In the genomic region with DNA sequence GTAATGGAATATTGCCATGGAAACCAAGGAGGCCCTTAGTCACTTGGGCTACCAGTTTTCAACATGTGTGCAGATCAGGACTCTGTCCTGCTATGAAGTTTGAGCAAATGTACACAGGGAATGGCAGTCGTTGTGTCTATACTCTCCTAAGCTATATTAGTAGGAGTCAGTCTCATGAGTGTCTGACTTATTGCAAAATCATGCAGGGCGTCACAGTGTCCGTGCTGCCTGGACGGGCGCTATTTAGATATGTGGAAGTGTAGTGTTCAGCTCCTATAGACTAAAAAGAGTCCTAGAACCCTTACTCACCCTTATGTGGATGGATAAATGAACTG, we compare ENCODE assay signal across 9 mouse cellular contexts.
DNase-seq lines count a peak whose midpoint lies in the region; ATAC-seq and TF ChIP-seq lines count a peak whose summit lies in the region.
"Had no signal": no experiment of that assay in that cellular context is flagged by ENCODE, and none has a peak within 500 bp of the region (broad histone marks: within the 10 kb centered on the region; RNA-seq: fewer than 3 reads in every experiment).

No protein-coding gene starts in this region.

- peak; percentile 45; the same call in 1 of the 2 replicates for ATAC-seq in heart, embryonic 14.5 days (ENCODE audit: insufficient number of reproducible peaks, insufficient read depth, low FRiP score, low read depth)
- ATAC-seq in lung, embryonic 16.5 days (ENCODE audit: low read depth), result peak; percentile 70
- peak; percentile 9; the same call in 1 of the 2 replicates for ATAC-seq in hindbrain, postnatal 0 days
- peak; percentile 70 for ATAC-seq in stomach, embryonic 15.5 days (ENCODE audit: insufficient read depth, low FRiP score, low read depth)

- no peaks in the 10 kb centered on the region for H3K27me3 ChIP-seq in heart, embryonic 14.5 days (ENCODE audit: control insufficient read depth, insufficient read depth, low read length)
- H3K27me3 ChIP-seq in lung, embryonic 16.5 days (ENCODE audit: control insufficient read depth, insufficient read depth, low read depth, low read length), result no peaks in the 10 kb centered on the region
- H3K27me3 ChIP-seq in hindbrain, postnatal 0 days (ENCODE audit: insufficient read depth, low read length), result no peaks in the 10 kb centered on the region
- H3K27me3 ChIP-seq in stomach, embryonic 15.5 days (replicated peaks), result no peaks in the 10 kb centered on the region

- peak overlapping the region; percentile 92 to 97 for H3K27ac ChIP-seq in heart, embryonic 14.5 days (replicated peaks in 1 of 2; ENCODE audit: control insufficient read depth in 1 of 2, insufficient read depth in 1 of 2, low read depth in 2 of 2, low read length in 2 of 2)
- H3K27ac ChIP-seq in lung, embryonic 16.5 days (ENCODE audit: low read length), result peak overlapping the region; percentile 95
- no peak overlapping the region for H3K27ac ChIP-seq in hindbrain, postnatal 0 days
- peak overlapping the region; percentile 93 for H3K27ac ChIP-seq in stomach, embryonic 15.5 days

- no peak for DNase-seq in heart, adult 11 months
- DNase-seq in lung, postnatal 36 days, result no peak
- DNase-seq in hindbrain, postnatal 0 days (ENCODE audit: low spot score), result no peak
- DNase-seq in left cerebral cortex, postnatal 14 days (ENCODE audit: low spot score in 2 of 2), result no peak
- no peak for DNase-seq in right cerebral cortex, postnatal 25 days
- DNase-seq: thymus, postnatal 36 days had no signal

- 42% methylated on average over 5 of the region's 5 CpGs for WGBS in heart, embryonic 14.5 days
- 30% methylated on average over 5 of the region's 5 CpGs for WGBS in lung, embryonic 16.5 days
- WGBS in hindbrain, postnatal 0 days, result 90% methylated on average over 5 of the region's 5 CpGs
- 36% methylated on average over 5 of the region's 5 CpGs for WGBS in stomach, embryonic 15.5 days

- intact Hi-C loops in left cerebral cortex, postnatal 14 days (cut with DNase I), result no loop called here

- no peaks in the 10 kb centered on the region for H3K9me3 ChIP-seq in heart, embryonic 14.5 days (ENCODE audit: control insufficient read depth, low read length)
- H3K9me3 ChIP-seq in lung, embryonic 16.5 days (ENCODE audit: control insufficient read depth, low read length), result peaks cover 2% of the 10 kb centered on the region; the same call in 1 of the 2 replicates
- no peaks in the 10 kb centered on the region for H3K9me3 ChIP-seq in hindbrain, postnatal 0 days (ENCODE audit: low read length)
- peaks cover 2% of the 10 kb centered on the region for H3K9me3 ChIP-seq in stomach, embryonic 15.5 days

- H3K9ac ChIP-seq in heart, embryonic 14.5 days (ENCODE audit: low read length), result peak overlapping the region; percentile 79
- H3K9ac ChIP-seq in lung, embryonic 16.5 days (ENCODE audit: low read length), result peak overlapping the region; percentile 70
- no peak overlapping the region for H3K9ac ChIP-seq in hindbrain, postnatal 0 days (replicated peaks; ENCODE audit: low read length)
- H3K9ac ChIP-seq in stomach, embryonic 15.5 days, result no peak overlapping the region

- H3K36me3 ChIP-seq in heart, embryonic 14.5 days (ENCODE audit: control insufficient read depth, insufficient read depth, low read length), result no peaks in the 10 kb centered on the region
- no peaks in the 10 kb centered on the region for H3K36me3 ChIP-seq in lung, embryonic 16.5 days (ENCODE audit: control insufficient read depth, insufficient read depth, low read length)
- H3K36me3 ChIP-seq in hindbrain, postnatal 0 days (ENCODE audit: insufficient read depth, low read length), result no peaks in the 10 kb centered on the region; the same call in 1 of the 2 replicates
- H3K36me3 ChIP-seq in stomach, embryonic 15.5 days, result no peaks in the 10 kb centered on the region

- H3K4me3 ChIP-seq in heart, embryonic 14.5 days (ENCODE audit: control insufficient read depth in 1 of 2, insufficient read depth in 1 of 2, low read depth in 1 of 2, low read length in 2 of 2), result peak overlapping the region; percentile 46 to 48
- peak overlapping the region; percentile 48 for H3K4me3 ChIP-seq in lung, embryonic 16.5 days (ENCODE audit: low read length)
- H3K4me3 ChIP-seq in hindbrain, postnatal 0 days (ENCODE audit: low read length), result no peak overlapping the region
- peak overlapping the region; percentile 39 for H3K4me3 ChIP-seq in stomach, embryonic 15.5 days (replicated peaks)

- H3K4me1 ChIP-seq in heart, embryonic 14.5 days (ENCODE audit: control insufficient read depth in 2 of 2, insufficient read depth in 2 of 2, low read length in 2 of 2), result peaks cover 0 to 3% of the 10 kb centered on the region in 2 experiments; a peak in 1 of 4 replicates
- H3K4me1 ChIP-seq in lung, embryonic 16.5 days (replicated peaks; ENCODE audit: control insufficient read depth, insufficient read depth, low read length), result peaks cover 5% of the 10 kb centered on the region
- no peaks in the 10 kb centered on the region for H3K4me1 ChIP-seq in hindbrain, postnatal 0 days (ENCODE audit: insufficient read depth, low read length)
- no peaks in the 10 kb centered on the region for H3K4me1 ChIP-seq in stomach, embryonic 15.5 days

- peak overlapping the region; percentile 70 for H3K4me2 ChIP-seq in heart, embryonic 14.5 days (ENCODE audit: low read length)
- peak overlapping the region; percentile 54; the same call in 1 of the 2 replicates for H3K4me2 ChIP-seq in lung, embryonic 16.5 days (ENCODE audit: low read depth, low read length)
- no peak overlapping the region for H3K4me2 ChIP-seq in hindbrain, postnatal 0 days (ENCODE audit: low read depth, low read length)
- peak overlapping the region; percentile 46; the same call in 1 of the 2 replicates for H3K4me2 ChIP-seq in stomach, embryonic 15.5 days

- no peak for TF ChIP-seq CTCF in hindbrain, postnatal 0 days (IDR thresholded peaks at IDR 0.05; ENCODE audit: low read depth)

Comparison
In these comparisons a context has a peak if more than half of its experiments do, and no peak if none do; other contexts are left out.
1. ATAC-seq: peak in every context shown above with its lines; median percentile 70 in lung, embryonic 16.5 days; 70 in stomach, embryonic 15.5 days; 45 in heart, embryonic 14.5 days; 9 in hindbrain, postnatal 0 days.
2. H3K9ac ChIP-seq: peak in heart, embryonic 14.5 days (single experiment) and lung, embryonic 16.5 days (single experiment); none in hindbrain, postnatal 0 days (single experiment) and stomach, embryonic 15.5 days (single experiment).